Mouse (Mus musculus) neural tube, embryonic 12.5 days (tissue): Measurements from ENCODE around the gene Kdm4a. TPM values are rescaled to one million over a fixed set of nuclear protein-coding genes. Genes with fewer than 3 reads are reported as not detected.

ENCODE experiments used
- microRNA-seq: library from miRNA; unstranded; fragments of <30 nt; microRNA quantifications from one replicate; pipeline ENCODE4, GENCODE M21; 2017
- polyA plus RNA-seq: library from polyadenylated mRNA; unstranded; fragments of >200 nt; fragmentation: Nextera tagmentation; extraction: Ambion mirVana; gene quantifications from 2 replicates; pipeline ENCODE4 v1.2.1, GENCODE M21; 2016

The Kdm4a gene
- polyA plus RNA-seq, 1 experiment from 2014 or later: 55.1 TPM

Small RNAs within 50 kb of the gene (microRNA-seq; reads per million reads assigned to microRNA genes)
- 3.3 reads per million, percentile 9 among the genes with 10 or more reads in this experiment for gene Mir7226

Other genes with a start within 250 kb of the Kdm4a start
- 9.4 and 12.3 TPM in 2 replicates for gene St3gal3, start 45.1 kb downstream of the Kdm4a start, polyA plus RNA-seq
- 109 and 122 TPM in 2 replicates for gene Ptprf, start 111.4 kb upstream of the Kdm4a start, polyA plus RNA-seq
- 10.8 and 11.8 TPM in 2 replicates for gene Szt2, start 229.2 kb upstream of the Kdm4a start, polyA plus RNA-seq
- gene Med8, start 229.3 kb upstream of the Kdm4a start, polyA plus RNA-seq: 127 and 137 TPM in 2 replicates
- gene Elovl1, start 248.1 kb upstream of the Kdm4a start, polyA plus RNA-seq: 38.2 and 40.6 TPM in 2 replicates